Mouse (Mus musculus) gastrocnemius, postnatal 10 days (tissue): ENCODE data around the gene Srsf6. TPM values are rescaled to one million over a fixed set of nuclear protein-coding genes. Genes with fewer than 3 reads are reported as not detected.
A peak's percentile ranks its signal among the peaks of the same experiment; 100 is the strongest.

Experiments
- DNase-seq: peaks from one replicate; pipeline ENCODE4 v3.0.0; 2021; ENCODE audit warnings: mixed read lengths
- total RNA-seq, 2 experiments: library from RNA; stranded (reverse); gene quantifications; 2 replicates each; pipeline ENCODE4 v1.2.3; 2021

Gene Srsf6
- total RNA-seq, 2 experiments from 2014 or later: 73.5 to 96.2 TPM

GRCm38 (mm10) chr2:162931674-162932650, 634 bp downstream of the Srsf6 start:
- DNase-seq: peak; percentile 72

DNA sequence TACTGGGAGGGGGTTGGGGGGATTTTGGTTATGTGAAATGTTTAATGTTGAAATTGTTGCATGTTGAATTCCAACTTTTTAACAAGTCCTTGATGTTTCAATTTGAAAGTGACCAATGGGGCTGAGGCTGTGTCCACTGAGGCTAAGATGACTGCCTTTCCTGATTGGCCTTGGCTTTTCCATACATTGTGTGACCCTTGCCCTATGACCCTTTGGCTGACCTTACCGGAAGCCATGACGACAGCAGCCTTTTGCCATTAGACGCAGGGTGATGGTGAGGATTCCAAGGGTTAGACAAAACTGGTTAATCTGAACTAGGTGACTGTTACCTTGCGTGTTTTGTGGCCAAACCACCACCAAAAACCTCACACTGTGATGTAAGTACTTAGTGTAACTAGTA, 1.4 kb downstream of the Srsf6 start:
- DNase-seq: no peak

DNA sequence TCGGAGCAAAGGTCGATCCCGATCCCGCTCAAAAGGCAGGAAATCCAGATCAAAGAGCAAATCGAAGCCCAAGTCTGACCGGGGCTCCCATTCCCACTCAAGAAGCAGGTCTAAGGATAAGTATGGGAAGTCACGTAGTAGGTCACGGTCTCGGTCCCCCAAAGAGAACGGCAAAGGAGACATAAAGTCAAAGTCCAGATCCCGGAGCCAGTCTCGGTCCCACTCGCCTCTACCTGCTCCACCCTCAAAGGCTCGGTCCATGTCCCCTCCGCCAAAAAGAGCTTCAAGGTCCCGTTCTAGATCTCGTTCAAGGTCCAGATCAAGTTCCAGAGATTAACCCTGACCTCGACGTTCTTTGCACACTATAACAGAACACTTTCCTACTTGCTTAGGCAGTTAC, 3.1 kb downstream of the Srsf6 start:
- no peak for DNase-seq

DNA sequence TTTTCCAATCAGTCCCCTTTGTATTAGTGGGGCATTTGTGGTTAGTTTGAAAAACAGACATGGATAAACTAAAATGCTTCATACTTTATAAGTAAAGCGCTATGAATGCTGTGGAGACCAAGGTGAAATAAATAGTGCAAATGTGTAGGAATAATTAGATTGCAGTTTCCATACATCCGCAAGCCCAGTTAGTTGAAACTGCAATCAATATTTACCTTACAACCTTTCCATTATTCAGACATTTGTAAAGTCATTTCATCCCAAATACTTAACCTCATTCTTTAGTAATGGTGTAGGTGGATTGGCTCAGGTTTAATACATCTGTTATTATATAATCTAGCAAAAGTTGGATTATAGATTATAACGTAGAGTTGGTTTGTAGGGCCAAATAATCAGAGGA, 4.4 kb downstream of the Srsf6 start:
- DNase-seq: no peak

DNA sequence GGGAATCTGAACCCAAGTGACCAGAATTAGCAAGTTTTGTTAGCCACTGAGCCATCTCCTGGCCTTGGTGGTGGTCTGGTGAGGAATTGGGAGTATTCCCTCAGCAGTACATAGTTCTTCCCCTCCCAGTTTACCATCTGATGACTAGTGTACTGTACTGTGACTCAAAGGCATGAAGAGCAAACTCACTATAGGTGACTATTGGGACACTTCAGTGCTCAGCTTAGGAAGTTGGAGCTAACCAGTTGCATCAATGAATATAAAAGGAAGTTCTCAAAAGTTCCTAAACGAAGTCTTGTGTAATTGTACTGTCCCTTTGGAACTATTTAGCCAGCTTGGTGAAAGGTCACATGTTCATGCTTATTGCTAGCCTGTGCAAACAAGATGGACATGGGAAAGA, 8.2 kb downstream of the Srsf6 start:
- DNase-seq: no peak

DNA sequence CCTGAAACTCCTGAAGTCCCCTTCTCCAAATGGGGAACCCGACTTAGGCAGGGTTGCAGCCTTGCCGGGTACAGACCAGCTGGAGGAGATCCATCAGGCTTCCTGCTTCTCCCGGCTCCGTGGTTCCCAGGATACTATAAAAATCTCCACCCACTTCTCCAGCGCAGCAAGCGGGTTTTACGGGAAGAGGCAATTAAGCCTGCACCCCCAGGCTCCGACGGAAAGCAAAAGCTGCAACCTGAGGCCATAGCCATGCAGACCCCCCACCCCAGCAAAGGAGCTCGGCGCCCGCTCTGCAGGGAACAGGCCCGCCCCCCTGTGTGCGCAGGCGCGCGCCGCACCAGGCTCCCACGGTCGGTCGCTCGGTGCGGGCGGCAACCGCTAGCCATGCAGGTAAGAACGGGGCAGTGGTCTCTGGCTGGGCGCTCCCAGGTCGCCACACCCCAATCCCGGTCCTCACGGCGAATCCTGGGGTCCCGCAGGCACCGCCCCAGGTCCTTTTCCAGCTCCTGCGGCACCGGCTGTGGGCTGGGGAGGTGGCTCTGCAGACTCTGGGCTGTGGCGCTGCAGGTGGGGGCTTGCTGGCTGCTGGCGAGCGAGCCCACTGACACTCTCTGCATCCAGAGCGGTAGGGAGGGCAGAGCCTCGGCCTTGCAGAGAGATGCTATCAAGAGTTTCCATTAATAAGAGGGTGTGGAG, 12.0 kb downstream of the Srsf6 start, which contains the start of gene L3mbtl1:
Gene L3mbtl1, plus strand, starts transcription at position 325 of the 699 bp plus-strand sequence.
- DNase-seq: peak; percentile 33

GRCm38 (mm10) chr2:162943931-162944330, 12.6 kb downstream of the Srsf6 start:
- DNase-seq: no peak

GRCm38 (mm10) chr2:162946964-162947363, 15.6 kb downstream of the Srsf6 start:
- DNase-seq: no peak

GRCm38 (mm10) chr2:162947736-162948135, 16.4 kb downstream of the Srsf6 start:
- DNase-seq: no peak

DNA sequence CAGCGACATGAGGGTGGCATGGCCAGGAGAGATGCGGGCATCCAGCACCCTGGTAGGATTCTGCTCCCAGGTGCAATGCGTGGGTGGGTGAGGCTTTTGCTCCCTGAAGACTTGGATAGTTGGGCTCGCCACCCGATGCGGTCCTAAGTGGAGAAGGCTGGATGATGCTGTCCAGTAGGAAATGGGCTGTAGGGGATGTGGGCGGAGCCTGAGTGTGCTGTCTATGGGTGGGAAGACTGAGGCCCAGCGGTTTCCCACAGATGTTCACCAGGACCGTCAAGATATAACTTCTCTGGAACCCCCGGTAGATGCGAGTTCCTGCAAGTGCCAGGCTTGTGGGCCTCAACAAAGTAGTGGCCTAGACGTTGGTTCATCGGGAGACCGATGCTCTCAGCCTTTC, 16.9 kb downstream of the Srsf6 start:
- no peak for DNase-seq

DNA sequence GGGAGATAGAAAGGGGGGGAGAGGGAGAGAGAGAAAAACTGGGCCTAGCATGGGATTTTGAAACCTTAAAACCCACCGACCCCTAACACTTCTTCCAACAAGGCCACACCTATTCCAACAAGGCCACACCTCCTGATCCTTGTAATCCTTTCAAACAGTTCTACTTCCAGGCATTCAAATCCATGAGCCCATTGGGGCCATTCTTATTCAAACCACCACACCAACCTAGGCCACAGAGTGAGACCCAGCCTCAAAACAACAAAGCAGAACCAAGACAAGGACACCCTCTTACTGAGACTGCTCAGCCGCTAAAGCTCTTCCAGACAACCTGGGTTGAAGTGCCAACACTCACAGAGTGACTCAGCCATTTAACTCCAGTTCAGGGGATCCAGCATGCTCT, 19.4 kb downstream of the Srsf6 start:
- DNase-seq: no peak

- no peak for DNase-seq
These were observed 25.5 kb downstream of the Srsf6 start for GRCm38 (mm10) chr2:162956843-162957242.

GRCm38 (mm10) chr2:162961321-162961720, 30.0 kb downstream of the Srsf6 start:
- no peak for DNase-seq

- DNase-seq: no peak
These were observed 35.4 kb downstream of the Srsf6 start for GRCm38 (mm10) chr2:162966734-162967133.

- DNase-seq: peak; percentile 32
These were observed 37.0 kb downstream of the Srsf6 start for GRCm38 (mm10) chr2:162968357-162968756.

GRCm38 (mm10) chr2:162969101-162969500, 37.8 kb downstream of the Srsf6 start:
- DNase-seq: no peak

DNA sequence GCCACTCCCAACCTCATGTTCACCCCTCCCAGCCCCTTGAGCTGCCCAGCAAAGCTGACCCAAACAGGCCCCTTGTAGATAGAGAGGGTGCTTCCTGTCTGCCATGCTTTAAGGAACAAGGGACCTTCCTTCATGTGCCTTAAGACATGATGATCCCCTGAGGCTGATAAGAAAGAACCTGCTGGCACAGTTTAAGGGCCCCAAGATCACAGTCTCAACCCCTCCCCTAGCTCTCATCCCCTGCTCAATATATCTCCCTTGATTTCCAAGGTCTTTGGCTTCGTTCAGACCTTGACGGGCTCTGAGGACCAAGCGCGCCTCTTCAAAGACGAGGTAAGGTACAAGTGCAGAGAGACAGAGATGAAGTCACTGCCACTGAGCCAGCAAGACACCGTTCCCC, 39.6 kb downstream of the Srsf6 start:
- DNase-seq: no peak

GRCm38 (mm10) chr2:162972752-162973151, 41.4 kb downstream of the Srsf6 start:
- DNase-seq: no peak

DNA sequence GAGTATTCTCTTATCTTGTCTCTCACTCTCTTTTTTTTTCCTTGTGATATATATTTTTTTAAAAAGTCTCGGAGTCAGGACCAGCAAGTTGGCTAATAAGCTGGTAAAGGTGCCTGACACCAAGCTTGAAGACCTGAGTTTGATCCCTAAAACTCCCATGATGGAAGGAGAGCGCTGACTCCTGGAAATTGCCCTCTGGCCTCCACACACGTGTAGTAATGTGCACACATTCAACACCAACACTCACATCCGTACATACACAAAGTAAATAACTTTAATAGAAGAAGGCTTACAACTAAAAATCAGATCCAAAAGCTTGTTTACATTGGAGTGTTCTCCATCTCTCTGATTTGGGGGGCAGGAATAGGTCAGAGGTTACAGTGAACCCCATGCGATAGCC, 41.9 kb downstream of the Srsf6 start:
- no peak for DNase-seq

- no peak for DNase-seq
These were observed 42.3 kb downstream of the Srsf6 start for GRCm38 (mm10) chr2:162973637-162974036.

GRCm38 (mm10) chr2:162975157-162975775, 43.9 kb downstream of the Srsf6 start:
- no peak for DNase-seq

GRCm38 (mm10) chr2:162976001-162976400, 44.7 kb downstream of the Srsf6 start:
- DNase-seq: no peak

DNA sequence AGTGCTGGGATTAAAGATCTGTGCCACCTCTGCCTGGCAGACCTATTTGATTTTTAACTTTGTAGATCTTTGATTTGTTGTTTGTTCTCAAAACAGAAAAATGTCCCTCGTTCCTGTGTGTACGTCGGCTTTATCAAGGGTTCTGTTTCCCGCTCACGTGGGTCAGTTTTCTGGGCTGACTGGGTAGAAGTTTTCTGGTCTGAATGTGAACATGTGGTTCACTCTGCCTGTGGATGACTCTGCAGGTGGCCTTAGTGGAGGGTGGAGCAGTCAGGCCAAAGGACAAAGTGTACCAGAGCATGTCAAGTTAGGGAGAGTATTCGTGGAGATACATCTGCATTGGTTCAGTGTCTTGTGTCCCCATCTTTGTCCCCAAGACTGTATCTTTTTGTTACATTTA, 53.1 kb downstream of the Srsf6 start:
- DNase-seq: no peak
